Mouse (Mus musculus) ES-Bruce4 (cell line): Measurements from ENCODE around the gene Nrl. TPM values are rescaled to one million over a fixed set of nuclear protein-coding genes. Genes with fewer than 3 reads are reported as not detected.

Source experiments
- H3K27ac ChIP-seq: 2 replicates; pipeline ENCODE4 v1.5.1; 2012; ENCODE audit warnings: low read length, inconsistent platforms; ENCODE audit not compliant: insufficient read depth
- H3K27me3 ChIP-seq: 2 replicates; pipeline ENCODE4 v1.6.1; 2012; ENCODE audit warnings: mild to moderate bottlenecking, low read length, inconsistent platforms; ENCODE audit not compliant: control insufficient read depth, poor library complexity, insufficient read depth, severe bottlenecking
- H3K36me3 ChIP-seq: 2 replicates; pipeline ENCODE4 v1.6.1; 2012; ENCODE audit warnings: inconsistent platforms, mild to moderate bottlenecking, low read length, moderate library complexity; ENCODE audit not compliant: control insufficient read depth, poor library complexity, insufficient read depth, severe bottlenecking
- H3K4me1 ChIP-seq: one replicate; pipeline ENCODE4 v1.8.1; 2011; ENCODE audit warnings: low read length; ENCODE audit not compliant: control insufficient read depth, insufficient read depth
- H3K4me3 ChIP-seq: 2 replicates; pipeline ENCODE4 v1.5.1; 2011; ENCODE audit warnings: low read depth, mild to moderate bottlenecking, low read length
- H3K9ac ChIP-seq: 2 replicates; pipeline ENCODE4 v1.6.1; 2012; ENCODE audit warnings: low read depth, mild to moderate bottlenecking, inconsistent platforms; ENCODE audit not compliant: poor library complexity, severe bottlenecking
- H3K9me3 ChIP-seq: replicated peaks from 2 replicates; pipeline ENCODE4 v1.6.1; 2012; ENCODE audit warnings: mild to moderate bottlenecking, low read length, inconsistent platforms; ENCODE audit not compliant: control insufficient read depth, poor library complexity, insufficient read depth, severe bottlenecking
- CTCF ChIP-seq: IDR thresholded peaks from one replicate; pipeline ENCODE4 v1.8.1; 2011; ENCODE audit warnings: low read depth, low read length
- EP300 ChIP-seq: IDR thresholded peaks from 2 replicates; pipeline ENCODE4 v1.6.1; 2011; ENCODE audit warnings: low read depth, low read length; ENCODE audit not compliant: insufficient read depth
- POLR2A ChIP-seq: IDR thresholded peaks from one replicate; pipeline ENCODE4 v1.8.1; 2011; ENCODE audit warnings: low read length; ENCODE audit not compliant: insufficient read depth
- polyA plus RNA-seq: library from polyadenylated mRNA; stranded (reverse); fragments of >200 nt; gene quantifications from 2 replicates; pipeline ENCODE4 v1.2.4, GENCODE M21; 2011; ENCODE audit warnings: low read depth; ENCODE audit not compliant: missing spikeins, insufficient read depth, insufficient read length

Gene Nrl
- polyA plus RNA-seq, 1 experiment, result not detected

DNA sequence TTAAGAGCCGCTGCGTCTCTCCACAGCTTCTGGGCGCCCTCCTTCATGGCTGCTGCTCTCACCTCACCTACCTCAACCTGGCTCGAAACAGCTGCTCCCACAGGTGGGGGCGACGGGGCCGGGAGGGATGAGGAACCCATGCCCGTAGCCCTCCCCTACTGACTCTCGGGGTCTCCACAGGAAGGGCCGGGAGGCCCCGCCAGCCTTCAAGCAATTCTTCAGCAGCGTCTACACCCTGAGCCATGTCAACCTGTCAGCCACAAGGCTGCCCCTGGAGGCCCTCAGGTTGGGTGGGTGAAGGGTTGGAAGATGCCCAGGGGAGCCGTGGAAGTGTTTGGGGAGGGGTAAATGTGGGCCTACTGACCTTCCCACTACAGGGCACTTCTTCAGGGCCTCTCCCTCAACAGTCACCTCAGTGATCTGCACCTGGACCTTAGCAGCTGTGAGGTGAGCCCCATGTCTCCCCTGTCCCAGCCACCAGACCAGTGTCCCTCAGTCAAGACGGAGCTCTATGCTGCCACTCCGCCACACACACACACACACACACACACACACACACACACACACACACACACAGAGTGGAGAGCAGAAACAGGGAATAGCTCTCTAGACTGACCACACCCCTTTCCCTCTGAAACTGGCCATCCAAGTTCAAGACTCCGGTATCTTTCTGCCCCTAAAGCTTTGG is 27.9 kb downstream of the Nrl start:
- Histone ChIP-seq H3K27ac (no peak overlapping the region), H3K4me3 (no peak overlapping the region), H3K9ac (no peak overlapping the region), H3K36me3 (no peaks in the 10 kb centered on the region), H3K9me3 (no peaks in the 10 kb centered on the region), H3K4me1 (no peaks in the 10 kb centered on the region), H3K27me3 (no peaks in the 10 kb centered on the region)
- TF ChIP-seq CTCF (no peak), POLR2A (no peak), EP300 (no peak)

DNA sequence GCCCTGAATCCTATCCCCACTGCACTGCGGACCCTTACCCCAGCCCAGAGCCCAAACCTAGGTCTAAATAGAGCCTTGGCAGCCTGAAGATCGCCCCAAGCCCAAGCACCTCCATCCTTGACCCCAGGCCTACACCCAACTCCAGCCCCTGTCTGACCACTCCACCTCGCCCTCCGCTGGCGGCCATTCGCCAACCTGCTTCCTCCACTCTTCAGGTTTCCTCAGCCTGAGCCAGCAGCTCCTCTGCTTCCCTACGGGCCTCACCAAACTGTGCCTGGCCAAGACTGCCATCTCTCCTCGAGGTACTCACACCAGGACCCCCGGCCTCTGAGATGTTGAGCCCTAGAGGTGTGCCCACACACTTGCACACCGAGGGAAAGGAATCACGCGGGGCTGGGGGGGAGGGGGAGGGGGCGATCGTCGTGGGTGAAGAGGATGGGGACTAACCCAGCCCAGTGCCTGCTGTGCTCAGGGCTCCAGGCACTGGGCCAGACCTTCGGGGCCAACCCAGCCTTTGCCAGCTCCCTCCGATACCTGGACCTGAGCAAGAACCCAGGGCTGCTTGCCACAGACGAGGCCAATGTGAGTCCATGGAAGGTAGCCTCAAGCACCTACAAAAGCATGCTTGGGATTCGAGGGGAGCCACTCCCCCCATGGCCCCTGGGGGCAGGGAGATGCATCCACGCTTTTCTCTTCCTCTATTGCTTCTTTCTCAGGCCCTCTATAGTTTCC is 29.1 kb downstream of the Nrl start:
- H3K27me3 ChIP-seq, result no peaks in the 10 kb centered on the region
- H3K36me3 ChIP-seq, result no peaks in the 10 kb centered on the region
- no peaks in the 10 kb centered on the region for H3K9me3 ChIP-seq
- H3K4me1 ChIP-seq, result peaks cover 2% of the 10 kb centered on the region
- H3K9ac ChIP-seq, result no peak overlapping the region
- no peak overlapping the region for H3K4me3 ChIP-seq
- H3K27ac ChIP-seq, result no peak overlapping the region
- TF ChIP-seq CTCF (no peak), POLR2A (no peak), EP300 (no peak)

DNA sequence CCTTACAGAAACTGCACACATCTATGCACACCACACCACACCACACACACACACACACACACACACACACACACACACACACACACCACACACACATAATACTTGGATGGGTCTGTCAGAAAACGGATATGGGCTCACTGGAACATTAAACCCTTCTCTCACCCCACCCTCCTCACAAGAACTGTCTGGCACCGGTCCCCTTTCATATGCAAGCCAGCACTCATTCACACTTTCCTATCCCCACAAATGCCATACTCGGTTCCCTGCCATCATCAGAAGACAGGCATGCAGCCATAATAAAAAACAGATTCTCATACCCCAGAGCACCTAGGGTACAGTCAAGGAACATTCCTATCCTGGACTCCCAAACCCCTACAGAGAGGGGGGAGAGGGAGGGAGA is 32.7 kb downstream of the Nrl start:
- H3K4me3 ChIP-seq, result no peak overlapping the region

DNA sequence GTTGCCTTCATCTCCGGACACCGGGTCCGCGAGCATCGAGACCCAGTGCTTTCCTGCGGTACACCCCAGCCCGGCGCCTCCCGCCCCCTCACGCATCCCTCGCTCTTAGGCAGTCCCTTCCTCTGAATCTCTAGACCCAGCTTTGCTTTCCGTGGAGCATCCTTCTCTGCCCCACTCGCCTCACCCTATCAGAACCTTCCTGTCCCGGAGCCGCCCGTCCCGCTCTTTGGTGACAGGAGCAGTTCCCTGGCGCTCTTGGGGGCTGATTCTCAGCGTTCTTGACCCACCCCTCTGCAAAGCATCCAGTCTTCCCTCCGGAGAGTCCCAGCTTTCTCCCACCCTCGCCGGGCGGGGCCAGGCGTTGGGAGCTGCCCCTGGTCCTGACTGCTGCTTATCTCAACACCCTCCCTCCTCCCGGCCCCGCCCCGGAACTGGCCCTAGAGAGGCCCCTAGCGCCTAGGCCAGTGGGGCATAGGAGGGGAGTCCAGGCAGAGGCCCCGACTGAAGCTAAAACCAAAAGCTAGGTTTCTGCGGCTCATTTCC is 33.4 kb downstream of the Nrl start:
- TF ChIP-seq POLR2A (peak; percentile 58), EP300 (no peak), CTCF (no peak)
- H3K9me3 ChIP-seq, result no peaks in the 10 kb centered on the region
- no peaks in the 10 kb centered on the region for H3K36me3 ChIP-seq
- H3K9ac ChIP-seq, result peak overlapping the region; percentile 83
- H3K4me3 ChIP-seq, result peak overlapping the region; percentile 89
- no peak overlapping the region for H3K27ac ChIP-seq
- H3K27me3 ChIP-seq, result no peaks in the 10 kb centered on the region
- H3K4me1 ChIP-seq, result peaks cover 4% of the 10 kb centered on the region

More for the DNA sequence above, 32.7 kb downstream of the Nrl start:
- H3K9ac ChIP-seq, result no peak overlapping the region
- no peaks in the 10 kb centered on the region for H3K9me3 ChIP-seq
- no peak for TF ChIP-seq EP300
- TF ChIP-seq POLR2A, result no peak
- no peak for TF ChIP-seq CTCF
- H3K4me1 ChIP-seq, result peaks cover 4% of the 10 kb centered on the region
- H3K27ac ChIP-seq, result no peak overlapping the region
- H3K27me3 ChIP-seq, result no peaks in the 10 kb centered on the region
- no peaks in the 10 kb centered on the region for H3K36me3 ChIP-seq

GRCm38 (mm10) chr14:55490361-55491201 is 34.2 kb downstream of the Nrl start, which contains the start of gene Carmil3:
Carmil3 (plus strand) TSS chr14:55490651.
- Histone ChIP-seq H3K27ac (no peak within 1 kb of the TSS), H3K9me3 (no peaks in the 10 kb centered on the region), H3K36me3 (no peaks in the 10 kb centered on the region), H3K4me1 (peaks cover 4% of the 10 kb centered on the region), H3K27me3 (no peaks in the 10 kb centered on the region), H3K9ac (peak within 1 kb of the TSS; percentile 83), H3K4me3 (peak within 1 kb of the TSS; percentile 89)
- TF ChIP-seq EP300, result no peak
- TF ChIP-seq CTCF, result no peak
- no peak for TF ChIP-seq POLR2A
